Mouse (Mus musculus) embryo, embryonic 9.5 days (tissue): ENCODE data around the gene Dpep1.
"Not testable (repeated sequence)": the region's sequence is repeated elsewhere in the genome, so short reads cannot be mapped to it uniquely, and the experiment has no call there.

Experiments
- DNase-seq: peaks from one replicate; pipeline ENCODE4 v3.0.0-alpha.2; 2017; ENCODE audit errors: extremely low spot score

Gene Dpep1

DNA sequence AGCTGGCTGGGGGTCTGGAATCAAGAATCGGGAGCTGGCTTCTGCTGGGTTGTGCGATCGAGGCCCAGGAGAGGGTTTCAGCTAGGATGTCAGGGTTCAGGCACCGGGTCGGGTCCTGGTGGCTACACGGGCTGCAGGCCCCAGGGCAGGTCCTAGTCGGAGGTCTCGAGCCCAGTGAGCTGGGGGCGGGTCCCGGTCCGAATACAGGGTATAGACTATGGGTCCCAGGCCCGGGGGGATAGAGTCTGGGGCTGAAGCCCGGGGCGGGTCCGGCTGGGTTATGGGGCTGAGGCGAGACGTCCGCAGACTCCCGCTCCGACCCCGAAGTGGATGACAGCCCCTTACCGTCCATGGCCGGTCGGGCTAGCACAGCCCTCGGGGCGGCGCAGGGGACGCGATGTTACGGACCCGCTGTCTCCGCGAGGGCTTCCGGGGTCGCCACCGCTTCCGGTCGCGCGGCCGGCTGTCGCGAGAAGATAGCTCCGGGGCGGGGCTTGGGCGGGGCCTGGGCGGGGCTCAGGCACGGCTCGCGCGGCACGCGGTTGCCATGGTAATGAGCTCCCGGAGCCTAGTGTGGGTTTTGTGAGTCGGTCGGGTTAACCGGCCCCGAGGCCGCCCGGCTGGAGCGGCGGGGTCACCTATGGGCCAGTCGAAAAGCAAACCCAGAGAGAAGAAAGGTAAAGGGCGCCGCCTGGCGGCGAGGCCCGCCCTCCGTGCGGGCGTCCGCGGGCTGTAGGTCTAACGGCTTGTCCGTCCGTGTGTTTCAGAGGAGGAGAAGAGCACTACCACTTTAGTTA lies 26.5 kb downstream of the Dpep1 start, which contains the start of the genes Chmp1a and Spata33:
Chmp1a (minus strand) TSS at position 443 of the 797 bp plus-strand sequence.
Spata33 (plus strand) TSS at position 512 of the 797 bp plus-strand sequence.
- DNase-seq, result peak; percentile 99

DNA sequence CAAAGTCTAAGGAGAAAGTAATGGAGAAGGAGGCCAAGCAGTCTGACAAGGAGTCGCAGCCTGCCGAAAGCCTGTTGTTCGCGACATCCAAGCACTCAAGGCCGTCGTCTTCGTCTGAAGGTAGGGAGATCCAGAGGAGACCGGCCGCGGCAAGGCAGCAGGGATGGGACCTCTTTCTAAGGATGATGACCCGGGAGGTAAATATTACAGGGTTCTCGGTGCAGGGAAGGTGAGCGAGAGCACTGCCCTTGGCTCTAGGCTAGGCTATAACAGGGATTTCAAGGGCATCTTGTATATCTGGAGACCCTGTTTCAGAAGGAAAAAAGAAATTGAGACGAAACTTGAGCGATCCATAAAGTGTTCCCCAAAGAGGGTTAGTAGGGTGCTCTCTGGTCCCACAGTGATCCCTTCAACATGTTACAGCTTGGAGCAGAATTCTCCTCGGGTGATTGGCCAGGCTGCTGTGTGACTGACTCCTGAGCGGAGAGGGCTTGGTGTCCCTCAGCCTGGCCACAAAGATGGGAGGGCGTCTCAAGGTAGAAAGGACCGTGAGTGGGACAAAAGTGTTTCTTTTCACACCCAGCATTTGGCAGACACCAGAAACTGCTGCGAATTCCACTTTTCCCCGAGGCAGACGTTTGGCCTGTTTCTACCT lies 27.2 kb downstream of the Dpep1 start:
- DNase-seq, result no peak

- DNase-seq, result no peak
Observed at GRCm38 (mm10) chr8:123215430-123215829, 29.4 kb downstream of the Dpep1 start.

- DNase-seq, result no peak
Observed at GRCm38 (mm10) chr8:123220917-123221316, 34.9 kb downstream of the Dpep1 start.

DNA sequence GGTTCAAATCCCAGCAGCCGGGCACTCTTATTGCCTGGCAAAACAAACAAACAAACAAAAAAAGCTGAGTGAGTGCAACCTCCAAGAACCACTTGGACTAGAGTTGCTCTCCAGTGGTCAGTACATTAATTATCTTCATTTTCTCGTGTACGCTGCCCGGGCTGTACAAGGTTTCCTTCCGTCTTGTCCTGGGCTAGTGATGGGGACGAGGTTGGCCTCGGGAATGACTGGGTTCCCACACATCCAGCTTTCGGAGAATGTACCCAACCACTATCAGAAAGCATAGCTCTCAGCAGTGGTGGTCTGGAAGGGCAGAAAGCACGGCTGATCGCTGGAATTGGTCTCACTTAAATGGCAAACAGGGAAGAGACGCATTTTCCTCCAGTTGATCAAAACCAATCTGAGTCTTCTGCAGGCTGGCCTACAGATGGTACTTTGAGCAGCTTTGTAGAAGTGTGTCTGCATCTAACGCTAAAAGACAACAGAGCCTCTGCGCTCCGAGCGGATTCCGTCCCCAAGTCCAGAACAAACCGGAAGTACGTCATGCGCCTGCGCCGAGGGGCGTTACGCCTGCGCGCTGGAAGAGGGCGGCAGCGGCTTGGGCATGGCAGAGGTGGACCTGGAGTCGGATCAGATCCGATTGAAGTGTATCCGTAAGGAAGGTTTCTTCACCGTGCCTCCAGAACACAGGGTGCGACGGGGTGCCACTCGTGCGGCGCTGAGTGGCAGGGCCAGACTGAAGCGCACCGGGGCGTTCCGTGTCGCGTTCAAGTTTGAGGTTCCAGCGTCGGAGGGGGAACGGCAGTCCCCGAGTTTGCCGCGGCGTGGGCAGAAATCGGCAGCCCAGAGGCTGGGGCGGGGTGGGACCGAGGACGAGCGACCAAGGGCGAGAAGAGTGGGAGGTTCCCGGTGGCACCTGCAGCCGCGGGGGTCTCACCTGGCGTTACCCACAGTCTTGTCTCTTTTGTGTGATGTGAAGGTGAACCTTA lies 38.5 kb downstream of the Dpep1 start, which contains the start of gene Cdk10:
Cdk10 (plus strand) TSS at position 565 of the 989 bp plus-strand sequence.
- DNase-seq, result peak; percentile 90

DNA sequence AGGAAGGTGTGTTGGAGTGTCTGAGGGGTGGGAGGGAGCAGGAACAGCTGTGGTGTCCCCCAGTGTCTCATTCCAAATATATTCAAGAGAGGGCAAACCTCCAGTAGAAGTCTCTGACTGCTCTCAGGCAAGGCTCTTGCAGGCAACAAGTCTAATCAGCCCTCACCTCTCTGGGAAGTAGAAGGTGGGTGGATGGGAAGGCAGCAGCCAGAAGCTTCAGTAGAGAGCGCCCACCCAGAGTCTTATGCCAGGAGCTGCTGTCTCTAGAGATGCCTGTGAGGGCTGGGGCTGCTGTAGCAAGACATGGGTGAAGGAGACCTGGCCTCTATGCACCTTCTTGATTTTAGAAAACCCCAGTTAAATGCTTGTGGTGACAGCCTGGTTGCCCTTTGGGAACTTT lies 42.4 kb downstream of the Dpep1 start:
- no peak for DNase-seq

- not testable (repeated sequence) for DNase-seq
Observed at GRCm38 (mm10) chr8:123230326-123230725, 44.3 kb downstream of the Dpep1 start.

DNA sequence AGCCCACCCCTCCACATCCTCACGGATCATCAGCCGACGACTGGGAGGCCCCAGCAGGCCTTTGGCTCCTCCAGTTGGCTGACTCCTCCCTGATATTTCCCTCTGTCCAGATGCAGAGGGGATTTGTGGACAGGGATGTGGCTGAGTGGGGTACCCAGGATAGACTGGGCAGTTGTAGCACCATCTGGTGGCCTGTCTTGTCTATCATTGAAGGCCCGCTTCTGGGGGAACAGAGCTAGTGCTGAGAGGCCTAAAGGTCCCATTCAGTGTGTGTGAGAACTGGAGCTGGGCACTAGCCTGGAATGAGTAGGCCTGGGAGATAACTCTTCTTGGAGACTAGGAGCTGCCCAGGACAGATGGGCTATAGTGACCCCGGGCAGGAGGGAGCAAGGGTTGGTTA lies 45.7 kb downstream of the Dpep1 start:
- DNase-seq, result no peak

DNA sequence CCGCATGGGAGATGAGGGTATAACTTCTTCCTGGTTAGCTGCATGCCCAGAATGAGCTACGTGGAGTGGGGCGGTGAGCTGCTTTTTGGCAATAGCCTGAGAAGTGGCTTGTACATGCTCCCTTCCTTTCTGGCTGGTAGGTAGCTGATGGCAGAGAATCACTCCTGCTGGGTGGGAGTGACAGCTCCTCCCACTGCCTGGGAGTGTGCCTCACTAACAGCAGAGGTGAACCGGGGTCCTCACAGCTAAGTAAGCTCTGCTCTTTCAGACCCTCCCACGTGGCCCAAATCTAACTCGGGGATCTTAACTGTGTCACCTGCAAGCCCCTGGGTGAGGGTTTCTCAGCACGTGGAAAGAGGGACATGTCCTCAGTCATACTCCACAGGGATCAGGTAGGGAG lies 46.5 kb downstream of the Dpep1 start:
- no peak for DNase-seq

DNA sequence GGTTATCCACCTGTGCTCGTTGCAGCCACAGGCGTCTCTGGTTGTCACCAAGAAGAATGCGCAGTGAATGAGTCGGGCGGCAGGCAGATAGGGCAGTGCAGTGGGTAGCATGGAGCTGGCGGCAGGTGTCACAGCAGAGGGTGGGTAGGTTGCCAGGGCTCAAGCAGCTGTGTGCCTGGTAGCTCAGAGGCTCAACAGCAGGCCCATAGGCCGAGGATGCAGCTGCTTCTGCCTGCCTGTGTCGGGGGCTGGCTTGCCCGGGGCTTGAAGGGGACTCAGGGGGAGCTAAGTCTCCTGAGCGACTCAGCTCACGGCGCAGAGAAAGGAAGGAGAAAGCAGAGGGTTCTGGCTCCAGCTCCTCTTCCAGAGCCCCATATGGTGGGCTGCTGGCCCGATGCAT lies 47.3 kb downstream of the Dpep1 start:
- no peak for DNase-seq

DNA sequence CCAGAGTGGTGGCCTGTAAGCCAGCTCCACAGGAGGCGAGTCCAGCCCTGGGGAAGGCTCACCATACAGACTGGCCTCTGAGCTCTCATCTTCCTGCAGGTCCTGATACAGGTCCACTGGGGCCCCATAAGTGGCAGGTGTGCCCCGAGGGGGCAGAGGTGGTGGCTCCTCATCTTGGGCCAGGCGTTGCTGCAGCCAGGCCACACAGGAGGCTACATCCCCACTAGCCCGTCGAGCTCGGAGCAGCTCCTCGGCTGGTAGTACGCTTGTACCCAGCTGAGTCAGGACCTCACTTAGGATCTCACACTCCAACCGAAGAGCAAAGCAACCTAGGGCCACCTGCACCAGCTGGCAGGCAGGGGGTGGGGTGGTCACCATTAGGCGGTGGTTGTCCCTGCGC lies 47.7 kb downstream of the Dpep1 start:
- DNase-seq, result no peak

GRCm38 (mm10) chr8:123234918-123235519 lies 49.0 kb downstream of the Dpep1 start:
- no peak for DNase-seq

- peak; percentile 88 for DNase-seq
Observed at GRCm38 (mm10) chr8:123235520-123236497, 49.8 kb downstream of the Dpep1 start, which contains the start of gene Spata2l. Gene Spata2l (minus strand): TSS chr8:123236233.

DNA sequence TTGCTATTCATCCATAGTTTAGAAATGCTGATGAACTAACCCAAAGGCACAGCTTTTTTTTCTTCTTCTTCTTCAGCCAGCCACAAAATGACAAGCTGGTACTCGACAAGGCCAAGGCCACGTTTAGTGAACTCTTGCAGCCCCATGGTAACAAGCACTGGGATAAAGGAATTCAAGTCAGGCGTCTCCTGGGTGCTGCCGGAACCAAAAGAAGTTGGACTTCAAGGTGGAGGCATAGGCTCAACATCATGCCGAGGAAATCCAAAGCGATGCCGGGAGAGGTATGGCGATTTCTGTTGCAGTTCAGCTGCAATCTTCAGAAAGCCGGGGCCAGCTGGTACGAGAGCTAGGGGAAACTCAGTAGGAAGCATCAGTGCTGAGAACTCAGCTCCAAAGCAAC lies 53.4 kb downstream of the Dpep1 start:
- no peak for DNase-seq

DNA sequence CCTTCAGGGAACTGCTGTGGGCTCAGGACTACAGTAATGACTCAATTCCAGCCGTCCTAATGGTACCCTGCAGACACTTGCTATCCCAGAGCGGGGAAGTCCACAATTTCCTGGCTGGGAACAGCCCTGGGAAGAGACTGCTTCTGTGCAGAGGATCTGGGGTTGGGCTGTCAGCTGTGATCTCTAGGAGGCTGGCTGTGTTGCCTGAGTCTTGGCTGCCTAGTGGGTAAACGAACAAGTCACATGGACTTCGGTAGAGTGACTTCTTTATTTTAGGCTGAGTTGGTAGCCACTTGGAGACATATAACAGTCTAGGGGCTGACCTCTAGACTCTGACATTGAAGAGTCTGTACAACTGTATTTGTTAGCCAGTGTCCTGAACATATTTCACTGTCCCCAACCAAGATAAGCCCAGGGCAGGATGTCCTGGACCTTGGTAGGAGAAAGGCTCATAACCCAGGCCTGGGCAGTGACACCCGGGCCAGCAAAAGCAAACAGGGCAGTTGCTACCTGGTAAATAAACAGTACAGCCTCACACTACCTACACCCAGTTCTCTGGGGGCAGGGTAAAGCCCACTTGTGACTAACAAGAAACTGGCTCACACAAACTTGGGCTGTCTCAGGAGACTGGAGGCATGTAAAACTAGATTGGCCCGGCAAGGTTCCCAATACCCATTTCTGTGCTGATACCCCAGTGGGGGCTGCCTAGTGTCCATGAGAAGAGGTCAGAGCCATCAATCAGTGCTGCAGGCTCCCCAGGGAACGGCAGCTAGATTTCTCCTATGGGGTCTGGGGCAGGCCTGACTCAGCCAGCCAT lies 56.3 kb downstream of the Dpep1 start:
- DNase-seq, result no peak

GRCm38 (mm10) chr8:123243053-123243452 lies 57.0 kb downstream of the Dpep1 start:
- no peak for DNase-seq

- no peak for DNase-seq
Observed at GRCm38 (mm10) chr8:123244382-123244781, 58.3 kb downstream of the Dpep1 start.

GRCm38 (mm10) chr8:123245543-123245942 lies 59.5 kb downstream of the Dpep1 start:
- DNase-seq, result no peak

DNA sequence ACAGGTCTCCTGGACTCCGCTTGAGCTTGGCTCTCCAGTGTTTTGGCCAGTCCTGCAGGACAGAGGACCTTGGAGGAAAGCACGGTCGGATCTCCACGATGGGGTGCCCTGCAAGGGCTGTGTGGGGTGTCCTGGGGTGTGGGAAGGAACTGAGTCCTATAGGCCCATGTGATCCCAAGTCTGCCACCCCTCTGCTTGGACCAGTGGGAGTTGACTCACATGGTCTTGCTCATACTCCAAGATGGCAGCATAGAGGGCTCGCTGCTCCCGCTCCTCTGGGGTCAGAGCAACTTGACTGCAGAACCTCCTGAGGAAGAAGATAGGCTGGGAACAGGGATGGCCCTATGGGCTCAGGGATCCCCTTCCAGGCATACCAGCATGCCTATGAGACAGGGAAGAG lies 61.7 kb downstream of the Dpep1 start:
- no peak for DNase-seq
